Comparison of ENCODE assay signal across 27 mouse cellular contexts in the genomic region with DNA sequence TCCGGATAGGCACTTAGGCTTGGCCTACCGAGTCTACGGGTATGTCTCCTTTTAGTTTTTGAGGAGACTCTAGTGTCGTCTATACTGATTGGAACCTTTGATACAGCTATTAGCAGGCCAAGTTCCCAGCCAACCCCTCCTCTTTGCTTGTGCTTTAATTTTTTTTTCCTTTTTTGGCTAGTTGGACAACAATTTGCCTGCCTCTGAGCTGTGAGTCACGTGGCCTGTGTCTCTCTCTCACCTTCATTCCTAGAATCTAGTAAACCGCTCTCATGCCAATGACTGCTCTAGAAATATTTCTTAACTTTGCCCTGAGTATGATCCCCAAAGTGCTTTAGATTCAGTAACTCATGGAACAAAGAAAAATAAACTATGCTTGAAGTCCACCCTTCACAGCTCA.
"Had no signal": no experiment of that assay in that cellular context is flagged by ENCODE, and none has a peak within 500 bp of the region (broad histone marks: within the 10 kb centered on the region; RNA-seq: fewer than 3 reads in every experiment).

No protein-coding gene starts in this region.

- H3K4me1 ChIP-seq: heart, embryonic 15.5 days; hindbrain, embryonic 10.5 days; hindbrain, embryonic 12.5 days; intestine, embryonic 15.5 days; limb, embryonic 10.5 days; limb, embryonic 12.5 days; liver, embryonic 13.5 days; liver, embryonic 15.5 days had no signal

- H3K4me2 ChIP-seq: heart, embryonic 11.5 days; heart, embryonic 13.5 days; heart, embryonic 15.5 days; hindbrain, embryonic 12.5 days; hindbrain, embryonic 14.5 days; intestine, embryonic 15.5 days; limb, embryonic 12.5 days; liver, embryonic 11.5 days; liver, embryonic 13.5 days; liver, embryonic 15.5 days had no signal

- H3K27ac ChIP-seq: gastrocnemius, adult 2 months; heart, adult 2 months; heart, embryonic 13.5 days; heart, embryonic 15.5 days; hindbrain, embryonic 10.5 days; hindbrain, embryonic 12.5 days; hindbrain, embryonic 14.5 days; intestine, embryonic 15.5 days; layer of hippocampus, adult 2 months; left cerebral cortex, adult 2 months; limb, embryonic 10.5 days; limb, embryonic 12.5 days; liver, embryonic 13.5 days; liver, embryonic 15.5 days had no signal

- H3K27me3 ChIP-seq: heart, embryonic 13.5 days; heart, embryonic 15.5 days; hindbrain, embryonic 12.5 days; intestine, embryonic 15.5 days; limb, embryonic 12.5 days; liver, embryonic 13.5 days; liver, embryonic 15.5 days had no signal

- H3K9me3 ChIP-seq: heart, embryonic 13.5 days; heart, embryonic 15.5 days; hindbrain, embryonic 10.5 days; hindbrain, embryonic 12.5 days; intestine, embryonic 15.5 days; limb, embryonic 10.5 days; limb, embryonic 12.5 days; liver, embryonic 13.5 days; liver, embryonic 15.5 days had no signal

- H3K36me3 ChIP-seq: heart, embryonic 13.5 days; heart, embryonic 15.5 days; hindbrain, embryonic 10.5 days; hindbrain, embryonic 12.5 days; intestine, embryonic 15.5 days; limb, embryonic 10.5 days; limb, embryonic 12.5 days; liver, embryonic 13.5 days; liver, embryonic 15.5 days had no signal

- H3K4me3 ChIP-seq: gastrocnemius, adult 2 months; heart, adult 2 months; heart, embryonic 13.5 days; heart, embryonic 15.5 days; hindbrain, embryonic 10.5 days; hindbrain, embryonic 12.5 days; intestine, embryonic 15.5 days; layer of hippocampus, adult 2 months; left cerebral cortex, adult 2 months; limb, embryonic 10.5 days; limb, embryonic 12.5 days; liver, embryonic 13.5 days; liver, embryonic 15.5 days had no signal

- DNase-seq: gastrocnemius, adult 2 months; gastrocnemius, postnatal 10 days; gastrocnemius, postnatal 25 days; heart, adult 2 months; heart, postnatal 14 days; heart, postnatal 36 days; kidney, postnatal 14 days; kidney, postnatal 4 days; liver; liver, embryonic 13.5 days had no signal

- ATAC-seq: forebrain, embryonic 16.5 days; hindbrain, embryonic 16.5 days; inflammation-experienced regulatory T-cells, adult 6 months; intestine, embryonic 15.5 days; intestine, postnatal 0 days had no signal

- H3K9ac ChIP-seq: heart, embryonic 13.5 days; heart, embryonic 15.5 days; hindbrain, embryonic 12.5 days; hindbrain, embryonic 14.5 days; intestine, embryonic 15.5 days; limb, embryonic 12.5 days; liver, embryonic 13.5 days; liver, embryonic 15.5 days had no signal
